Mouse (Mus musculus) ES-E14 (cell line): Measurements from ENCODE around the gene Pla2g2c.

Experiments
- CHD2 ChIP-seq: IDR thresholded peaks from 2 replicates; pipeline ENCODE4 v1.6.1; 2014; ENCODE audit warnings: mild to moderate bottlenecking, low read depth, low read length, inconsistent platforms
- HCFC1 ChIP-seq: IDR thresholded peaks from 2 replicates; pipeline ENCODE4 v1.6.1; 2012; ENCODE audit warnings: low read length, inconsistent platforms, borderline replicate concordance; ENCODE audit not compliant: insufficient read depth
- MAFK ChIP-seq: IDR thresholded peaks from 2 replicates; pipeline ENCODE4 v1.6.1; 2014; ENCODE audit warnings: mild to moderate bottlenecking, low read depth, low read length, inconsistent platforms; ENCODE audit not compliant: insufficient read depth
- ZC3H11A ChIP-seq: IDR thresholded peaks from 2 replicates; pipeline ENCODE4 v1.6.1; 2012; ENCODE audit warnings: low read depth, mild to moderate bottlenecking, inconsistent platforms, low read length, borderline replicate concordance

- TF ChIP-seq CHD2 (no peak), ZC3H11A (no peak), MAFK (no peak), HCFC1 (no peak)
Measured at GRCm38 (mm10) chr4:138696720-138697119, 27.9 kb upstream of the Pla2g2c start.
